Mouse (Mus musculus): ENCODE results near the gene Tomm6. TPM values are rescaled to one million over a fixed set of nuclear protein-coding genes. Genes with fewer than 3 reads are reported as not detected.
A peak's percentile ranks its signal among the peaks of the same experiment; 100 is the strongest.
"Not testable (repeated sequence)": the region's sequence is repeated elsewhere in the genome, so short reads cannot be mapped to it uniquely, and the experiment has no call there.

Tomm6 gene
- polyA plus RNA-seq, 1 experiment from 2014 or later: 167 TPM

- in situ Hi-C loops (cut with MboI; ENCODE audit: low pct_unique_long_range_greater_than_20kb): no loop called here
- DNase-seq (ENCODE audit: low read depth, low spot score) (no peak), ATAC-seq (no peak)
- H3K27me3 ChIP-seq: no peaks in the 10 kb centered on the region
- ChIA-PET POLR2A (no interaction called here), CTCF (no interaction called here)
- no peak for TF ChIP-seq CTCF (IDR thresholded peaks at IDR 0.05)
These were observed 30.3 kb downstream of the Tomm6 start for GRCm38 (mm10) chr17:47657901-47658300.

GRCm38 (mm10) chr17:47655697-47656096 lies 32.5 kb downstream of the Tomm6 start:
- H3K27me3 ChIP-seq: no peaks in the 10 kb centered on the region
- no peak for TF ChIP-seq CTCF (IDR thresholded peaks at IDR 0.05)
- in situ Hi-C loops (cut with MboI; ENCODE audit: low pct_unique_long_range_greater_than_20kb): no loop called here
- CTCF ChIA-PET: interaction anchor here (1.4 to 1.5 kb wide), 2 partner anchors 8 to 32 kb away, joined by 4 to 6 read pairs; no protein-coding TSS in a partner anchor
- POLR2A ChIA-PET: interaction anchor here (0.6 to 1.1 kb wide), 2 partner anchors 14 to 1756 kb away, joined by 3 read pairs; no protein-coding TSS in a partner anchor
- ATAC-seq: no peak
- no peak for DNase-seq (ENCODE audit: low read depth, low spot score)

DNA sequence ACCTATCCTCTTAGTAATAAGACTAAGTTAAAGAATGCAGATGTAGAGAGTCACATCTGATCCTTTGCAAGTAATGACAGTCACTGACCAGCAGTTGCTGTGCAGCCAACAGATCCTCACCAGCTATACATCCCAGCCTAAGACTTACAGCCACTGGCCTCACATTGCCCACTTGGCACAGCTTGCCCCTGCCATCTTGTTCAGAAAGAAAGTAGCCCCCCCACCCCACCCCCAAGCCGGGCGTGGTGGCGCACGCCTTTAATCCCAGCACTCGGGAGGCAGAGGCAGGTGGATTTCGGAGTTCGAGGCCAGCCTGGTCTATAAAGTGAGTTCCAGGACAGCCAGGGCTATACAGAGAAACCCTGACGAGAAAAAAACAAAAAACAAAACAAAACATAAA lies 33.8 kb downstream of the Tomm6 start:
- CTCF ChIA-PET: interaction anchor here (1.0 kb wide), 1 partner anchor 9 kb away, joined by 3 read pairs; no protein-coding TSS in a partner anchor
- DNase-seq (ENCODE audit: low read depth, low spot score); POLR2A ChIA-PET; in situ Hi-C loops (cut with MboI; ENCODE audit: low pct_unique_long_range_greater_than_20kb); H3K27me3 ChIP-seq; ATAC-seq: not testable (repeated sequence)

- TF ChIP-seq CTCF (IDR thresholded peaks at IDR 0.05): no peak
These were observed 36.2 kb downstream of the Tomm6 start for GRCm38 (mm10) chr17:47651953-47652352.

DNA sequence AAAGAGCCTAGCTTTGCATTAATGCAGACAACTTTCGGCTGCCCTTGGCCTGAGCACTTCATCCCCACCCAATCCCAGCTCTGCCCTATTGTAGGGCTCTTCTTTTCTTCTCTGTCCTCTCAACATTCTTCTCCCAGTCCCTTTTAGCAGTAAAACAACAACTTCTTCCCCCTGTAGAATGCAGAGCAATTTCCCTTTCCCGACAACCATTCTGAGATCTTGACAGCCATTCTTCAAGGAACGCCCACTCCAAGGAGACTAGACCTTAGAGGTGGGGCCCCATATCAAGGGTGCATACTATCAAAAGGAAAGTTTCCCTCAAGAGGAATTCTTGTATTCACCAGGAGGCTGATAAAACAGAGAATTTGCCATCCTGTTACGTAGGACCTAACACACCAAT lies 39.2 kb downstream of the Tomm6 start:
- CTCF ChIA-PET: interaction anchor here (2.4 to 5.1 kb wide), 3 partner anchors 14 to 29 kb away, joined by 16 to 55 read pairs (median 22); no protein-coding TSS in a partner anchor
- POLR2A ChIA-PET: no interaction called here
- in situ Hi-C loops (cut with MboI; ENCODE audit: low pct_unique_long_range_greater_than_20kb): loop anchor here (5.0 kb wide), 1 partner anchor 38 kb away; the partner anchor contains the start of genes Frs3 and Tomm6
- DNase-seq (ENCODE audit: low read depth, low spot score) (no peak), ATAC-seq (no peak)
- no peak for TF ChIP-seq CTCF (IDR thresholded peaks at IDR 0.05)
- no peaks in the 10 kb centered on the region for H3K27me3 ChIP-seq

More at GRCm38 (mm10) chr17:47651953-47652352, 36.2 kb downstream of the Tomm6 start:
- POLR2A ChIA-PET: interaction anchor here (0.6 kb wide), 1 partner anchor 16 kb away, joined by 4 read pairs; no protein-coding TSS in a partner anchor
- ATAC-seq: no peak
- DNase-seq (ENCODE audit: low read depth, low spot score): no peak
- in situ Hi-C loops (cut with MboI; ENCODE audit: low pct_unique_long_range_greater_than_20kb): no loop called here
- CTCF ChIA-PET: interaction anchor here (1.6 kb wide), 1 partner anchor 11 kb away, joined by 10 read pairs; no protein-coding TSS in a partner anchor
- no peaks in the 10 kb centered on the region for H3K27me3 ChIP-seq

DNA sequence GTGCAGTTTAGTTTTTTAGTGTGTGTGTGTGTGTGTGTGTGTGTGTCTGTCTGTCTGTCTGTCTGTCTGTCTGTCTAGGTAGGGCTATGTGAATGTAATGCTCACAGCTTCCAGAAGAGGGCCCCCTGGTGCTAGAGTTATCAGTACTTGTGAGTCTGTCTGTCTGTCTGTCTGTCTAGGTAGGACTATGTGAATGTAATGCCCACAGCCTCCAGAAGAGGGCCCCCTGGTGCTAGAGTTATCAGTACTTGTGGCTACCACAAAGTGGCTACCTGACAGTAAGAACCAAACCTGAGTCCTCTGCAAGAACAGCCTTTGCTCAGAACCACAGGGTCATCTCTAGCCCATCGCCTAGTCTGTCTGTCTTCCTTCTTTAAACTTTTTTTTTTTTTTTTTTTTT lies 41.5 kb downstream of the Tomm6 start:
- peak; percentile 65 for TF ChIP-seq CTCF (IDR thresholded peaks at IDR 0.05)
- no peaks in the 10 kb centered on the region for H3K27me3 ChIP-seq

GRCm38 (mm10) chr17:47642992-47643391 lies 45.2 kb downstream of the Tomm6 start:
- in situ Hi-C loops (cut with MboI; ENCODE audit: low pct_unique_long_range_greater_than_20kb): no loop called here

More for the DNA sequence above, 41.5 kb downstream of the Tomm6 start:
- ATAC-seq: no peak
- ChIA-PET POLR2A (interaction anchor here (1.1 to 1.3 kb wide), 2 partner anchors 26 to 30 kb away, joined by 3 to 4 read pairs; no protein-coding TSS in a partner anchor), CTCF (interaction anchor here (0.7 to 5.1 kb wide), 8 partner anchors 8 to 38 kb away, joined by 3 to 55 read pairs (median 8); no protein-coding TSS in a partner anchor)
- no peak for DNase-seq (ENCODE audit: low read depth, low spot score)
- in situ Hi-C loops (cut with MboI; ENCODE audit: low pct_unique_long_range_greater_than_20kb): loop anchor here (5.0 kb wide), 1 partner anchor 41 kb away; the partner anchor contains the start of genes Frs3 and Tomm6

More at GRCm38 (mm10) chr17:47642992-47643391, 45.2 kb downstream of the Tomm6 start:
- TF ChIP-seq CTCF (IDR thresholded peaks at IDR 0.05): peak; percentile 71
- no peaks in the 10 kb centered on the region for H3K27me3 ChIP-seq
- CTCF ChIA-PET: interaction anchor here (0.9 to 4.1 kb wide), 6 partner anchors 12 to 42 kb away, joined by 3 to 17 read pairs (median 5); partner anchors contain the start of gene Usp49
- no peak for ATAC-seq
- POLR2A ChIA-PET: no interaction called here
- DNase-seq (ENCODE audit: low read depth, low spot score): no peak

Other genes with a start within 250 kb of the Tomm6 start
- 17.8 TPM for gene Taf8, start 186.1 kb downstream of the Tomm6 start, polyA plus RNA-seq (2021)
- 99.7 TPM for gene Ccnd3, start 183.3 kb downstream of the Tomm6 start, polyA plus RNA-seq (2021)
- 18.2 TPM for gene Bysl, start 76.9 kb downstream of the Tomm6 start, polyA plus RNA-seq (2021)
- gene Med20, start 76.8 kb downstream of the Tomm6 start, polyA plus RNA-seq (2021): 36.3 TPM
- 2.4 TPM for gene Gm20517, start 76.8 kb downstream of the Tomm6 start, polyA plus RNA-seq (2021)
- 10.0 TPM for gene Usp49, start 57.7 kb downstream of the Tomm6 start, polyA plus RNA-seq (2021)
- 8.2 TPM for gene Frs3, start 644 bp upstream of the Tomm6 start, polyA plus RNA-seq (2021)
- 1.0 TPM for gene Gm21981, start 6.1 kb upstream of the Tomm6 start, polyA plus RNA-seq (2021)
- gene Prickle4, start 6.3 kb upstream of the Tomm6 start, polyA plus RNA-seq (2021): 5.5 TPM
- gene Pgc, start 38.5 kb upstream of the Tomm6 start, polyA plus RNA-seq (2021): not detected
- gene Tfeb, start 48.6 kb upstream of the Tomm6 start, polyA plus RNA-seq (2021): 48.3 TPM
- gene Mdfi, start 146.3 kb upstream of the Tomm6 start, polyA plus RNA-seq (2021): not detected
- gene Foxp4, start 236.3 kb upstream of the Tomm6 start, polyA plus RNA-seq (2021): 49.9 TPM

All from Patski (cell line).